Mouse (Mus musculus) forebrain, embryonic 14.5 days (tissue): ENCODE measurements at regions not wholly inside any gene's neighbourhood (a gene's known extent, or its start where the extent isn't known, plus 50 kb on each side); places are given as distances from the start of the nearest gene placed in this dataset.
A peak's percentile ranks its signal among the peaks of the same experiment; 100 is the strongest.

Experiments
- ATAC-seq: fragments of 200-750 bp; cut with Nextera tagmentation; 2 replicates; pipeline ENCODE4 v1.8.0; 2017; ENCODE audit warnings: mild to moderate bottlenecking, moderate library complexity
- DNase-seq: peaks from one replicate; pipeline ENCODE4 v3.0.0-alpha.2; 2015; ENCODE audit warnings: low spot score
- H3K27ac ChIP-seq: fragments of 300-500 bp; sonication (generic); 2 replicates; pipeline ENCODE4 v1.5.1; 2014; ENCODE audit warnings: low read depth, mild to moderate bottlenecking, control low read depth, low read length, moderate library complexity
- H3K27me3 ChIP-seq: fragments of 300-500 bp; sonication (generic); replicated peaks from 2 replicates; pipeline ENCODE4 v1.6.1; 2014; ENCODE audit warnings: low read length, control low read depth, mixed read lengths; ENCODE audit not compliant: control insufficient read depth, insufficient read depth
- H3K36me3 ChIP-seq: fragments of 300-500 bp; sonication (generic); 2 replicates; pipeline ENCODE4 v1.6.1; 2014; ENCODE audit warnings: low read length, control low read depth; ENCODE audit not compliant: control insufficient read depth, insufficient read depth
- H3K4me1 ChIP-seq: fragments of 300-500 bp; sonication (generic); 2 replicates; pipeline ENCODE4 v1.6.1; 2014; ENCODE audit warnings: antibody characterized with exemption, low read length, control low read depth; ENCODE audit not compliant: control insufficient read depth, insufficient read depth
- H3K4me2 ChIP-seq: fragments of 300-500 bp; sonication (generic); 2 replicates; pipeline ENCODE4 v1.6.1; 2014; ENCODE audit warnings: mild to moderate bottlenecking, control low read depth, low read length
- H3K4me3 ChIP-seq: fragments of 300-500 bp; sonication (generic); 2 replicates; pipeline ENCODE4 v1.5.1; 2014; ENCODE audit warnings: low read depth, low read length, control low read depth
- H3K9ac ChIP-seq: fragments of 300-500 bp; sonication (generic); 2 replicates; pipeline ENCODE4 v1.6.1; 2014; ENCODE audit warnings: mild to moderate bottlenecking, low read length, control low read depth, moderate library complexity
- H3K9me3 ChIP-seq: fragments of 300-500 bp; sonication (generic); replicated peaks from 2 replicates; pipeline ENCODE4 v1.6.1; 2016; ENCODE audit warnings: low read length, control low read depth, mixed read lengths; ENCODE audit not compliant: control insufficient read depth
- WGBS: fragments of 180-500 bp; shearing (Covaris S2); extraction: QIAGEN DNeasy Blood & Tissue Kit; methylation state at CpG from one replicate; pipeline ENCODE4 v1.1.7; 2014; 5-methylcytosine and 5-hydroxymethylcytosine counted together

DNA sequence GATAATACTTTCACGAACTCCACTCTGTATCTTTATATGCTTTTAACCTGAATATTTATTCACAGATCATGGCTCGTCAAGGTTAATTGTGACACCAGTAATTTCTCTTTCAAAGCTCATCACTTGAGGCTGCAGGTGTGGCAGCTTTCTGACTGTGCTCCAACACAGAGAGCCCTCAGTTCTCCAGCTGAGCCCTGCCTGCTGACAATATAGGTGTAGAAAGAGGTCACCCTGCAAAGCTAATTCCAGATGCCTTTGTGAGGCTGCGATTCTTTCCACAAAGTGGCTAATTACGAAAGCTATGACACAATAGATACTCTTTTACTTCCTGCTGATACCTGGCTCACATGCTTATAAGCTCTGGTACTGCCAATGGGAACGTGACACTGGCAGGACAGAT is 64.0 kb downstream of the Slitrk5 start:
- Histone ChIP-seq H3K4me2 (no peak overlapping the region), H3K4me1 (no peaks in the 10 kb centered on the region), H3K27ac (no peak overlapping the region), H3K36me3 (no peaks in the 10 kb centered on the region), H3K27me3 (no peaks in the 10 kb centered on the region), H3K9me3 (no peaks in the 10 kb centered on the region), H3K9ac (no peak overlapping the region), H3K4me3 (no peak overlapping the region)
- 14% methylated on average over 5 of the region's 5 CpGs for WGBS
- ATAC-seq (peak; percentile 40; the same call in 1 of the 2 replicates), DNase-seq (peak; percentile 50)

DNA sequence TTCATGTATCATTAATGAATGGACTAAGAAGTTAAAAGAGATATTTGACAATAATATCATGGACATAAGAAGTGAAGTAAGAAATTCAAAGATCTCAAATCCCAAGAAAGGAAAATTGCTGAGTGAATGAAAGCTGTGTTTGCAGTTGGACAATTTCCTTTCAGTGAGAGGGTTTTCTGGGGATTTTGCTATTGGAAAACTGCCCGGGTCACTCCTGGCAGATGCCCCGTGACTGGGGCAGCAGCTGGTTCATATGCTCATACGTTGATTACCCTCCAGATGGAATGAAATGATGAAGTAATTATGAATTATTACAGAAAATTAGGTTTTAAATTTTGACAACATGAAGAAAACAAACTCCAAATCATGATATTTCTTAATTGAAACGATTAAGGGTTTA is 88.7 kb downstream of the Slitrk5 start:
- no peak overlapping the region for H3K27ac ChIP-seq
- WGBS, result 71% methylated on average over 4 of the region's 4 CpGs
- no peaks in the 10 kb centered on the region for H3K9me3 ChIP-seq
- H3K4me1 ChIP-seq, result no peaks in the 10 kb centered on the region
- no peak overlapping the region for H3K4me3 ChIP-seq
- H3K9ac ChIP-seq, result no peak overlapping the region
- H3K36me3 ChIP-seq, result no peaks in the 10 kb centered on the region
- ATAC-seq (no peak), DNase-seq (no peak)
- no peaks in the 10 kb centered on the region for H3K27me3 ChIP-seq
- H3K4me2 ChIP-seq, result no peak overlapping the region

DNA sequence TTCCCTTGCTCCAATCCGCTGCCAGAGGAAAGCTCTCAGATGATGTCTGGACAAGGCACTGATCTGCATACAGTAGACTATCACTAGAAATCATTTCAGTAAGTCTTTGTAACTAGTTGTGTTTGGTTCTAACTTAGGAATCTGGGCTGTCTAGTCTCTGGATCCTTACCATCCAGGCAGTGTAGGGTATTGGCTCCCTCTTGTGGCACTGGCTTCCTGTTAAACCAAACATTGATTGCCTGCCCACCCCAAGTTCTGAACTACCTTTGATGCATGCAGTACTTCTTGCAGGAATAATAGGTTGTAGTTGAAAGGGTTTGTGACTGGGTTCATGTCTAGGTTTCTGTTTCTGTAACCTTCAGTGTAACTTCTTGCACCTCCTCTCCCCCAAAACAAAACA is 103.3 kb downstream of the Slitrk5 start:
- DNase-seq (peak; percentile 28), ATAC-seq (no peak)
- 47% methylated on average over 1 of the region's 1 CpGs for WGBS

DNA sequence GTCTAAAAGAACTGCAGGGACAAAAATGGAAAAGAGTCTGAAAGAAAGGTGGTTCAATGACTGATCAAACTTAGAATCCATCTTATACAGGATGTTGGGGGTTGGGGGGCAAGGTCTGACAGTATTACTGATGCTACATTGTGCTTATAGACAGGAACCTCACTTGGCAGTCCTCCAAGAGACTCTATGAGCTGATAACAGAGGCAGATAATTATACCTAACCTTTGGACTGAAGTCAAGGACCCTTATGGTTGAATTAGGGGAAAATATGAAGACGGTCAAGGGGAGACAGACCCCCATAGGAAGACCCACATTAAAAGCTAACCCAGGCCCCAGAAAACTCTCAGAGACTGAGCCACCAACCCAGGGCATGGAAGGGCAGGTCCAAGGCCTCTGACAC is 133.1 kb downstream of the Slitrk5 start:
- DNase-seq, result peak; percentile 21
- WGBS, result 94% methylated on average over 1 of the region's 1 CpGs
- no peak overlapping the region for H3K9ac ChIP-seq
- H3K9me3 ChIP-seq, result no peaks in the 10 kb centered on the region
- no peaks in the 10 kb centered on the region for H3K36me3 ChIP-seq
- no peak for ATAC-seq
- H3K27me3 ChIP-seq, result no peaks in the 10 kb centered on the region
- H3K4me3 ChIP-seq, result no peak overlapping the region
- H3K4me2 ChIP-seq, result no peak overlapping the region
- no peak overlapping the region for H3K27ac ChIP-seq
- no peaks in the 10 kb centered on the region for H3K4me1 ChIP-seq

More for the DNA sequence above, 103.3 kb downstream of the Slitrk5 start:
- Histone ChIP-seq H3K4me3 (no peak overlapping the region), H3K27ac (no peak overlapping the region), H3K27me3 (no peaks in the 10 kb centered on the region), H3K9me3 (no peaks in the 10 kb centered on the region), H3K4me1 (no peaks in the 10 kb centered on the region), H3K9ac (no peak overlapping the region), H3K4me2 (no peak overlapping the region), H3K36me3 (no peaks in the 10 kb centered on the region)

DNA sequence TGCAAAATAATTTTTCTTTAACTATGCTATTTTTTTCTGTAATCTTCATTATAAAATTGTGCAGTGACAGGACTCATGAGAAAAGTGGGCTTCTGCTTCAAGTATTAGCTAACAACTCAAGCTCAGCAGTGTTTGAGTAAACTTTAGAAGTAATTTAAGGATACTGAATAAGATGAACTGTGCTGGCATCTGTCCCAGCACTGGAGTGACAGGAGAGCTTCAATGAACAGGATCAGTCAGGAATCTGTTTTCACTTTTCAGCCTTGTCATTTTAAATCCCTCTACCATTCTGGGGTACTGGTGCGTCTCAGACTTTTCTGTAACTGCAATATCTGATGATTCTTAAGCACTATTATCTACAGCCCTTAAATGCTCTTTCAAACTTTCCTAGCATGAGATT is 135.0 kb downstream of the Slitrk5 start:
- Histone ChIP-seq H3K4me1 (no peaks in the 10 kb centered on the region), H3K9me3 (no peaks in the 10 kb centered on the region), H3K36me3 (no peaks in the 10 kb centered on the region), H3K27ac (no peak overlapping the region), H3K4me2 (no peak overlapping the region), H3K4me3 (no peak overlapping the region), H3K27me3 (no peaks in the 10 kb centered on the region), H3K9ac (no peak overlapping the region)
- whole genome bisulfite sequencing, result 57% methylated on average over 1 of the region's 1 CpGs
- ATAC-seq (no peak), DNase-seq (peak; percentile 23)

DNA sequence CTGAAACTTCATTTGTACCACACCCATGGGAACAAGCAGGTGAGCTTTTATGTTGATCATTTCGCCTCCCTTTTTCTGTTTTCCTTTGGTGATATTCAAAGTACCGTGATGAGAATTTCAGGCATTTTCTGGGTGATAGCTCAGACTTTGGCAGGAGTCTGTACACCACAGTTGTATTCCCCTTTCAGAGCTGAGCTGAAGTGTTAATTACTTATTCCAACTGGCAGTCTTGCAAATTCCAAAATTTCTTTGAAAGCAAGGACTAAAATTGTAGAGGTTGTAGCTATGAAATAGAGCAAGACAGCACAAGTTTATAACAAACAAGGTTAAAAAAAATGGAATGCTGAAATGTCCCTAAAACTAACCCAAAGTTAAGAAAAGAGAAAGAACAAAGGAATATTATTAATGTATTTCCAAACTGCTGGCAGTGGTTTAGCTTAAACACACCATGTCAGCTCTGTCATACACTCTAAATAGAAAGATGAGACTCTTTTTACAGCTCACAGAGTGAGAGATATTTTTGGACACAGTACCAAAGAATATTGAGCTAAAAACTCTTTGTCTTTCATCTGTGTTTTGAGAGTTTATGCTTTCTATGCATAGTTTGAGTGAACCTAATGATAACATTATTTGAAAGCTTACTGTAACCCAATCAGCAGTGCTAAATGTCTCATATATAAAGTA is 147.3 kb downstream of the Slitrk5 start:
- Histone ChIP-seq H3K4me3 (no peak overlapping the region), H3K27me3 (no peaks in the 10 kb centered on the region), H3K27ac (no peak overlapping the region), H3K4me2 (no peak overlapping the region), H3K36me3 (no peaks in the 10 kb centered on the region), H3K9me3 (no peaks in the 10 kb centered on the region), H3K4me1 (no peaks in the 10 kb centered on the region), H3K9ac (no peak overlapping the region)
- ATAC-seq, result no peak
- WGBS, result 69% methylated on average over 2 of the region's 2 CpGs
- peak; percentile 43 for DNase-seq
